Mouse (Mus musculus) layer of hippocampus, postnatal 25 days (tissue): Measurements from ENCODE around the gene Sorcs2. TPM values are rescaled to one million over a fixed set of nuclear protein-coding genes. Genes with fewer than 3 reads are reported as not detected.
A peak's percentile ranks its signal among the peaks of the same experiment; 100 is the strongest.

ENCODE experiments used
- DNase-seq, 2 experiments: peaks; one replicate each; pipeline ENCODE4 v3.0.0; 2022; ENCODE audit warnings: mixed read lengths in 2 of 2, low spot score in 1 of 2; ENCODE audit errors: extremely low spot score in 1 of 2
- microRNA-seq, 2 experiments: library from miRNA; unstranded; fragments of <30 nt; microRNA quantifications; one replicate each; pipeline ENCODE4 v1.2.0; 2021
- total RNA-seq, 2 experiments: library from RNA; stranded (reverse); gene quantifications; 2 replicates each; pipeline ENCODE4 v1.2.3; 2021

The Sorcs2 gene
- total RNA-seq, 2 experiments from 2014 or later = 52.4 to 53.8 TPM

DNA sequence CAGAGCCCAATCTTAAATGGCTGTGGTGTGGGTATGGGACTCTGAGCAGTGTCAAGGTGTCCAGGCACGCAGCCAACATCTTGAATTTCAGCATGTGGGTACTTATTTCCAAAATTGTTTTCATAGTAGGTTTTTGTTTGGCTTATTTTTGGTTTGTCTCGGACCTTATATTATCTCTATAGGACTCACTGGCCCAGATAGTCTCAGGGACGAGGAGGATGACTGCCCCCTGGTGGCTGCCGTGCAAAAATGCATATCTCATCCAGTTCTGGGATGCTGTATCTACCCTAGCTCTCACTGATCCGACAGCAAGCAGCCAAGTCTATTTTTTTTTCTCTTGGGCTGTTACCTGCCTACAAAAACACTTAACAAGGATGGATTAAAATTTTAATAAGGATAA is 422.3 kb downstream of the Sorcs2 start:
- DNase-seq = peak; percentile 60 to 85

DNA sequence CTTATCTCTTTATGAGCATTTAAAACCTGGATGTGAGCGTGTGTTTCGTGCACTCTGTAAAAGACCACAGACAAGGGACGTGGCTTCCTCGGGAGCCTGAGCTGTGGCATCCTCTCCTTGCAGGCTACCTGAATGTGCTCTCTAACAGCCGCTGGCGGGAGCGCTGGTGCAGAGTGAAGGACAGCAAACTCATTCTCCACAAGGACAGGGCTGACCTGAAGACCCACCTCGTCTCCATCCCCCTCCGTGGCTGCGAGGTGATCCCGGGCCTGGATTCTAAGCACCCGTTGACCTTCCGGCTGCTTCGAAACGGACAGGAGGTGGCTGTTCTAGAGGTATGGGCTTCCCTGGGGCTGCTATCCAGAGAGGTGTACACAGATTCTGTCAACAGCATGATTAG is 423.7 kb downstream of the Sorcs2 start:
- DNase-seq = no peak

DNA sequence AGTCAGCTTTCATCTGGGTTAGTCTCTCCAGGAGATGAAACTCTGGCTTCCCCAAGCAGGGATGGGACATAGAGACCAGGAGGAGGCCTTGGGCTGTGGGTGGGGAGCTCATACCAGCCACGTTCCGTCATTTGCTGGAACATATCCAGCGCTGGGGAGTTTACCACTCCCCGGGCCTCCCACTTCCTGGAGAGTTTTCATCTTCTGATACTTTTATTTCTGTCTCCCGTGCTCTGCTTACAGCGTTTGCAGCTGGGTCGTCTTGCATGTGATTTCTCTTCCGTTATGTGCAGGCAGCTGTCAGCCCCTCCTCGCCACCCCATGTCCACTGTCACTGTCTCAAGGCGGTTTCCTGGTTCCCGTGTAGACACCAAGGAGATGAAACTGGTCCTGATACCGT is 424.1 kb downstream of the Sorcs2 start:
- no peak for DNase-seq

DNA sequence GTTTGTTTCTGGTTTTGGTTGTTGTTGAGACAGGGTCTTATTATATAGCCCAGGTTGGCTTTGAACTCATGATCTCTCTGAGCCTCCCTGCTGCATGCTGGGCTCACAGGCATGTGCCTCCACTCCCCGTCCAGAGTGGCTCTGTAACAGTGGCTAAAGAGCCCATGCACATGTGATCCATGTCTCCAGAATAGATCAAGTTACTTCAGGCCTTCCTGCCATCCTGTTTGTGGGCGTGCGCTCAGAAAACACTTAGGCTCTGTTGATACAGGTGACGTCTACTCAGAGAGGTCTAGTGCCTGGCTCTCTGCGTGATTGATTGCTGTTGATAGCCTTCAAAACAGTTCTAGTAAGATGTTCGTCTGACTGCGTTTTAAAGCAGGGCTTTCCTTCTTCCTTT is 425.2 kb downstream of the Sorcs2 start:
- DNase-seq = no peak

DNA sequence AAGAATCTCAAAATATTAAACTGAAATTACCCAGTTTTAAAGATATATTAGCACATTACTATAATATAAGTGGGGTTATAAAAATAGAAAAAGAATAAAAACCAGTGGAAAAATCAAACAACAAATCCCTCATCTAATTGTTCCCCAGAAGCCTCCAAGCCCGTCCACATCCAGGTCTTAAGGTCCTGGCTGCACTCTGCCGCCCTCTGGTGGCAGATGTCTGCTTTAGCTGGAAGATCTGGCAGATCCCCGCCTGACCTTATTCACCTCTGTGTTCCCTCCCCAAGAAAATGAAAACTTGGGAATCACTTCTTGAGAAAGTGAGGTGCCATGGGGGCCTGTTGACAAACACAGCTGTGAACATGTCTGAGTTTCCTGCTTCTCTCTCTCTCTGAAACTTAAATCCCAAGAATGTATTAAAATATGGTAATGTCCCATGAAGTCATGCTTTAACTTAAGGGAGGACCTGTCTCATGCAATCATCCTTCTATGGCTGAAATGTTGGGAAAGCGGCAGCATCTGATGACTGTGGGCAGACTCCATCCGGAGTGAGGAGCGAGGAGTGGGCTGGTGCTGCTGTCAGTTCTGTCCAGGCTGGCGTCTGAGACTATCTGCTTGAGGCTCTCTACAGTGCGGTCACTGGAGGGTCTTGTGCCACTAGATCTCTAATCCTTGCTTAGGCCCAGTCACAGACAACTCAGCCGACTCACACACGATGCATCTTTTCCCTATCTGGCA is 425.9 kb downstream of the Sorcs2 start:
- peak; percentile 37 to 78 for DNase-seq

DNA sequence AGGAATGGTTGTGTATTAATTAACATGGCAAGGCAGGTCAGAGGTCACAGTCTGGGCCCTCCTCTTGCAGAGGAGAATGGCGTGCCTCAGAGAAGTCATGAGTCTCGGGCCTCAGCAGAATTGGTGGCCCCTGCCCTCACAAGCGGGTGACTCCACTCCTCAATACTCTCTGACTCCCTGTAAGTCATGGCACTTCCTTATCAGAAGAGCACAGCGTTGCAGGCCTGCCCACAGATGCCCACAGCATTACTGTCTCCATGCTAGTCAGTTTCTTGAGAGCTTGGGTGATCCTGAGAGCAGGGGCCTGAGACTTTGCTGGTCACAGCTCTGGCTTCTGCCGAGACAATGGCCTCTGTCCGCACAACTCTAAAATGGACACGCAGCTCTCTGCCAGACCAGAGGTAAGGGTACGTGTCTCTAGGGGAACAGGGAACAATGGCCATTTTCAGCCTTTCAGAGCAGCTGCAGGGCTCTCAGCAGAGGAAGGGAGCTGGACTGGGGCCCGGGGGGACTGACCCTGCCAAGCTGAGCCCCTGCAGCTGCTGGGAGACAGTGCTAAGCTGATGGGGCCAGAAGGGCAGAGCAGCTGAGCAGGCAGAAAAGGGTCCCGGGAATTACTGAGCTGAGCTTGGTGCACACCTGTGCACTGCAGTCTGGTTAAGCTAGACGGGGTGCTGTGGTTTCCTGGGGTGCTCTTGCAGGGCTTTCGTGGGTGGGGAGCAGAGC is 427.4 kb downstream of the Sorcs2 start:
- peak in 1 of 2 experiments; percentile 32 for DNase-seq

DNA sequence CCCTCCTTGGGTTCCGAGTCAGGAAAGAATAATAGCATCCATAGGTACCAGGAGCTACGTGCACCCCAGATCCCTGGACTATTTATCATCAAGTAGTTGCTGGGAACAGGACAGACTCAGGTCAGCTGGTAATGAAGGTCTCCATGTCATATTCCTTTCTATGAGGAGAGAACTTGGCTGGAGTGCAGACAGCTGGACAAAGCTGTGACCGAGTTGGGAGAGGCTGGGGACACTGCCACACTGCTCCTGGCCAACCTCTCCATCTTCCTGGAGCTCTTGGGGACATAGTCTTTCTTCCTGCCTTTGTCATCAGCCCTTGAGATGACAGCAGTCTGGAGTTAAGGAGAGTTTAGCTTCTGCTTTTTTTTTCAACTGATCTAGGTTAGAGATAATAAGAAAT is 428.1 kb downstream of the Sorcs2 start:
- DNase-seq = no peak

Small RNA genes within 50 kb of the gene (microRNA-seq; reads per million reads assigned to microRNA genes)
- gene Mir7689 = 1,143 to 1,361 reads per million in 2 experiments

Other genes starting within 250 kb of the Sorcs2 start
- not detected for gene Psapl1, start 194.1 kb downstream of the Sorcs2 start, total RNA-seq
- gene Grpel1, start 66.9 kb upstream of the Sorcs2 start, total RNA-seq = 10 to 100 TPM; 21.8 to 24.7 TPM
- 10 to 100 TPM; 32.6 to 34.1 TPM for gene Tada2b, start 86.1 kb upstream of the Sorcs2 start, total RNA-seq
- 1 to 10 TPM; 1.1 to 1.5 TPM for gene Ccdc96, start 86.4 kb upstream of the Sorcs2 start, total RNA-seq
- gene Tbc1d14, start 195.1 kb upstream of the Sorcs2 start, total RNA-seq = 100 to 1,000 TPM in 1 of 2 experiments, 10 to 100 TPM in 1; 92.4 to 104 TPM